Mouse (Mus musculus) lung, postnatal 10 days (tissue): ENCODE measurements at regions not wholly inside any gene's neighbourhood (a gene's known extent, or its start where the extent isn't known, plus 50 kb on each side); places are given as distances from the start of the nearest gene placed in this dataset.
"Not testable (repeated sequence)": the region's sequence is repeated elsewhere in the genome, so short reads cannot be mapped to it uniquely, and the experiment has no call there.

Experiments
- DNase-seq: peaks from one replicate; pipeline ENCODE4 v3.0.0; 2021

DNA sequence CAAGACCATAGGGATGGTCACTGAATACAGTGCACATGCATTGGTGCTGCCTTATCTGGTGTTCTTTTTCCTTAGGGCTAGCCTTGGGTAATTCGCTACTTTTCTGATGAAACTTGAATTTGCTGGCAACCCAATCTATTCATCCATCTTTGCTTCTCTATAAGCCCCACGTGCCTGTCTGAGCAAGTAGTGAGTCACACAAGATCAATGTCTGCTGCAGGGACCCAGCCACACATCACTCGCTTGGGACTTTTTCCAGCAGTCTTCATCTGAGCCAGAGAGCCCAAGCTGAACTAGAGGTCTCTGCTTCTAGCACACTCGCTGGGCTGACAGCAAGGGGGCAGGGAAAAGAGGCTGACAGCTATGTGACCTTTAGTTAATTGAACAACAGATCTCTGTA is 464.3 kb upstream of the Nmur2 start:
- no peak for DNase-seq

DNA sequence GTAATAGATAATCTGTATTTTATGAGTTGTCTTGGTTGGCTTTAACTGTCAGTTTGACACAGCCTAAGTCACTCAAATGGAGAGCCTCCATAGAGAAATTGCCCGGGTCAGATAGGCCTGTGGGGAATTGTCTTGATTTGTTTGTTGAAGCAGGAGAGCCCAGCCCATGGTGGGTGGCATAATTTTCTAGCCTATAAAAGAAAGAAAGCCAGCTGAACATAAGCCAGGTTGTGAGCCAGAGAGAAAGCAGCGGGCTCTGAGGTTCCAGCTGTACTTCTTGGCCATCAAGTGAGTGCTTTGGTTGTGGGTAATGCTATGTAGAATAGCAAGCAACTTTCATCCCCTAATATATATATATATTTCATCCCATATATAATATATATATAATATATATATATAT is 474.1 kb upstream of the Nmur2 start:
- no peak for DNase-seq

DNA sequence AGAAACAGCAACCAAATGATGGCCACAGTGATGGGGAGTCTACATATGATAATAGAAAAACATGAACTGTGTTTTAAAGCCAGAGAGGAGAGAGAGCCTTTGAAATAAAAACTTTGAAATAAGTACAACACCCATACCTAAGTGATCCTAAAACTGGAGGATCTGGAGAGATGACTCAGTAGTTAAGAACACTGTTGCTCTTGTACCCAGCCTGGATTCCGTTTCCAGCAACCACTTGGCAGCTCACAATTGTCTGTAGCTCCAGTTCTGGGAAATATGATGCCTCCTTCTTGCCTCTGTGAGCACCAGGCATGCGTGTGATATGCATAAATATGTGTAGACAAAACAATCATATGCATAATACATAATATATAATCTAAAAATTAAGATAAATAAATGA is 477.7 kb upstream of the Nmur2 start:
- DNase-seq, result no peak

DNA sequence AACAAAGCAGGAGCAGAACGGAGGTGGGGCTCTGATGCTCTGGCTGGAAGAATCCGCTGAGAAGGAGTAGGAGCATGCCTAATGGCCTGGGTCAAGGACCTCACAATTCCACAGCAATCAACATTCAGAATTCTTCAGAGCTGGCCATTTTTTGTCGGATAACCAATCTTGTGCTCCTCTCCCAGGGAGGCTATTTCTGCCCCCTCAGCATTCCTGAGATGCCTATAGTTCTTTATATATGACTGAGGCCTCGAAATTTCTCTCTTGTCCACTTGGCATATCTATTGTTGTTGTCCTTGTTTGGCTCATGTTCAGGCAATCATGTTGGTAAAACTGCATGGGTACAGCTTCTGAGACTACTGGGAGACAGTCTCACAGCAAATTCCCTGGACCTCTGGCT is 460.5 kb upstream of the Gria1 start:
- peak; percentile 5 for DNase-seq

DNA sequence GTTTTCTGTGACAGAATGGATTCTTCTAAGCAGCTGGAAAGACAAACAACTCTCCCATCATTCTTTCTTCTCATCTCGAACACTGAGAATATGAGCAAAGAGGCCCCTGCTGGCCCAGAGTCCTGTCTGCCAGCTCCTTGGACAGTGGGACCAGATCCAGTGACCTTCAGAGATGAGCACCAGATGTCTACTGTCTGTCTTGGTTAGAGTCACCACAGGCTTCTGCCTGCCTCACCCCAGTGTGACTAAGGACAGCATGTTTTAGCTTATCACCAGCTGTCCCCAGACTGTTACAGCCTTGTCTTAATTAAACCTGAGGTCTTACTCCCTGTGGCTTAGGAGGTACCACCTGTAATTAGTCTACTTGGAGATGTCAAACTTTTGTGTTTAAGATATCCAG is 454.9 kb upstream of the Gria1 start:
- peak; percentile 7 for DNase-seq

DNA sequence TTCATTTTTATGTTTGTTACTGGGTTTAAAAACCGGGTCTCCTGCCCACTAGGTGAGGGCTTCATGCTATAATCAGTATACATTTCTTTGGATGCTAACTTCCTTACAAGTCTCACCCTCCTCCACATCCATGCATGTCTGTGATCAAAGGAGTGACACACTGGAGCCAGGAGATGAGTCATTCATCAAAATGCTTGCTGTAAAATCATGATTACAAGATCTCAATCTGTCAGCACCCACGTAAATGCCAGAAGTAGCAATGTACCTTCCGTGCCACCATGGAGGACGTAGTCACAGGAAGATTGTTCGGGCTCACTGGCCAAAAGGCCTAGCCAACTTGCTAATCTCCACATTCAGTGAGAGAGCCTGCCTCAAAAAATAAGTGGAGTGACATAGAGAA is 431.2 kb upstream of the Gria1 start:
- no peak for DNase-seq

GRCm38 (mm10) chr11:56583054-56583453 is 428.1 kb upstream of the Gria1 start:
- DNase-seq, result no peak

GRCm38 (mm10) chr11:56593435-56593834 is 417.8 kb upstream of the Gria1 start:
- DNase-seq, result not testable (repeated sequence)

- no peak for DNase-seq
Measured at GRCm38 (mm10) chr11:56603742-56604141, 407.4 kb upstream of the Gria1 start.

DNA sequence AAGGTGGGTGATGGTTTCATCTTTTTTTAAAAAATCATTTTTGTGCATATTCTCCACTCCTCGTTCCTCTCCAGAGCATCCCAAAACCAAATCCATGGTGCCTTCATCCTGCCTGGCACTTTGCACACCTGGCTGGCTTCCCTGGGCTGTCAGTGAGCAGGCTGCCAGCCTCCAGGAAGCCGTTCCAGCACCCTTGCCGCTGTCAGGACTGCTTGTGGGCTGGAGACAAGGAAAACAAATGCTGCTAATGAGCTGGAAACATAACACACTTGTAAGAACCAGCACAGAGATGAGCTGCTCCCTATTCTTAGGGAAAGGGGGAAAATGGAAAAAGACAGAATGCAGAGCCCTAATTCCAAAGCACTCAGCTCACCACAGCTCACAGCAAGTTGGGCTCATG is 383.5 kb upstream of the Gria1 start:
- no peak for DNase-seq

DNA sequence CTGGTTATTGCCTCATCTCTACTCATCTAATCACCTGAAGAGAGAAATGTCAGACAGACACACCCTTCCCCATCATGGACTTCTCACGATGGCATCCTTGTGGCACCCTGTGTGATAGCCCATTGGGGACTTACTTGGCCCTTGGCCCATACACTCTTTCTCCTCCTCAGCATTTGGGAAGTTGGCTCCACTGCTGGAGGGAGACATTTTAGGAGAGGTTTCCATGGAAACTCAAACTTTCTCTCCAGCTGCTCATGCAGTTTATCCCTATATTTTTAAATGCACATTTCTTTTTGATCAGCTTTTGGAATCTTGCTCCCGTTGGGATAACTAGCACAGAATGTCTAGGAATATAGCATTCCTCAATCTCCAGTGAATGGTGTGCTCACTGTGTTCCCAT is 377.7 kb upstream of the Gria1 start:
- no peak for DNase-seq

- no peak for DNase-seq
Measured at GRCm38 (mm10) chr11:56636606-56637226, 374.5 kb upstream of the Gria1 start.

- DNase-seq, result no peak
Measured at GRCm38 (mm10) chr11:56641716-56642115, 369.5 kb upstream of the Gria1 start.
